In genomic region chr14:18586239-18587034, GRCm38 (mm10) we compare ENCODE assay signal across 12 mouse cellular contexts.
DNase-seq lines count a peak whose midpoint lies in the region; ATAC-seq and TF ChIP-seq lines count a peak whose summit lies in the region.
"Had no signal": no experiment of that assay in that cellular context is flagged by ENCODE, and none has a peak within 500 bp of the region (broad histone marks: within the 10 kb centered on the region; RNA-seq: fewer than 3 reads in every experiment).

No protein-coding gene starts in this region.

- no peak for DNase-seq in hindbrain, embryonic 11.5 days (ENCODE audit: low spot score)
- peak; percentile 85 for DNase-seq in brain, embryonic 14.5 days (ENCODE audit: low read depth)
- peak; percentile 53 for DNase-seq in cerebellum, adult 9-10 months
- DNase-seq in forelimb bud, embryonic 11.5 days (ENCODE audit: low read depth, low spot score) = peak; percentile 7
- DNase-seq in thymus, postnatal 36 days = no peak
- no peak for DNase-seq in urinary bladder, postnatal 14 days (ENCODE audit: low spot score)
- DNase-seq in spleen, postnatal 10 days (ENCODE audit: low spot score in 2 of 2) = no peak
- DNase-seq: embryo, embryonic 11 days had no signal

- TF ChIP-seq CTCF in brain, embryonic 14.5 days (IDR thresholded peaks at IDR 0.05; ENCODE audit: borderline replicate concordance, extremely low read depth, insufficient read depth, insufficient read length) = no peak

- H3K9ac ChIP-seq in hindbrain, embryonic 13.5 days = no peak overlapping the region
- no peak overlapping the region for H3K9ac ChIP-seq in hindbrain, embryonic 11.5 days (ENCODE audit: low read depth, low read length)
- H3K9ac ChIP-seq: lung, embryonic 15.5 days had no signal

- no peak overlapping the region for H3K4me3 ChIP-seq in hindbrain, embryonic 13.5 days
- H3K4me3 ChIP-seq in hindbrain, embryonic 11.5 days (ENCODE audit: low read depth, low read length) = no peak overlapping the region
- H3K4me3 ChIP-seq: lung, embryonic 15.5 days had no signal

- TF ChIP-seq POLR2A in brain, embryonic 14.5 days (IDR thresholded peaks at IDR 0.05; ENCODE audit: borderline replicate concordance, extremely low read depth, insufficient read depth, insufficient read length, poor library complexity, severe bottlenecking) = no peak

- H3K27ac ChIP-seq in hindbrain, embryonic 13.5 days = peak overlapping the region; percentile 30; the same call in 1 of the 2 replicates
- no peak overlapping the region for H3K27ac ChIP-seq in hindbrain, embryonic 11.5 days (ENCODE audit: low read depth, low read length)
- H3K27ac ChIP-seq: kidney, postnatal 0 days; lung, embryonic 15.5 days; stomach, postnatal 0 days had no signal

- H3K27me3 ChIP-seq in hindbrain, embryonic 13.5 days = 0 out of 2 replicates have a peak, but pooled peaks cover 3% of the 10 kb centered on the region
- no peaks in the 10 kb centered on the region for H3K27me3 ChIP-seq in hindbrain, embryonic 11.5 days (ENCODE audit: control insufficient read depth, insufficient read depth, low read length)
- H3K27me3 ChIP-seq: lung, embryonic 15.5 days had no signal

- H3K4me1 ChIP-seq in hindbrain, embryonic 13.5 days (replicated peaks) = no peaks in the 10 kb centered on the region
- H3K4me1 ChIP-seq in hindbrain, embryonic 11.5 days (replicated peaks; ENCODE audit: control insufficient read depth, insufficient read depth, low read length) = no peaks in the 10 kb centered on the region
- H3K4me1 ChIP-seq: lung, embryonic 15.5 days had no signal

- peak; percentile 49; the same call in 1 of the 2 replicates for ATAC-seq in hindbrain, embryonic 13.5 days (ENCODE audit: low FRiP score)
- ATAC-seq in hindbrain, embryonic 11.5 days (ENCODE audit: low FRiP score) = no peak

- no peaks in the 10 kb centered on the region for H3K36me3 ChIP-seq in hindbrain, embryonic 13.5 days
- no peaks in the 10 kb centered on the region for H3K36me3 ChIP-seq in hindbrain, embryonic 11.5 days (ENCODE audit: control insufficient read depth, insufficient read depth, low read length)
- H3K36me3 ChIP-seq: lung, embryonic 15.5 days had no signal

- H3K4me2 ChIP-seq in hindbrain, embryonic 13.5 days = no peak overlapping the region
- H3K4me2 ChIP-seq in hindbrain, embryonic 11.5 days (replicated peaks; ENCODE audit: low read depth, low read length) = no peak overlapping the region
- H3K4me2 ChIP-seq: lung, embryonic 15.5 days had no signal

- H3K9me3 ChIP-seq in hindbrain, embryonic 13.5 days = no peaks in the 10 kb centered on the region
- H3K9me3 ChIP-seq in hindbrain, embryonic 11.5 days (ENCODE audit: control insufficient read depth, low read length) = no peaks in the 10 kb centered on the region
- H3K9me3 ChIP-seq: lung, embryonic 15.5 days had no signal

- 77% methylated on average over 4 of the region's 4 CpGs for WGBS in hindbrain, embryonic 13.5 days
- 80% methylated on average over 4 of the region's 4 CpGs for WGBS in hindbrain, embryonic 11.5 days

Comparison
In these comparisons a context has a peak if more than half of its experiments do, and no peak if none do; other contexts are left out.
1. DNase-seq: peak in brain, embryonic 14.5 days (single experiment), cerebellum, adult 9-10 months (single experiment) and forelimb bud, embryonic 11.5 days (single experiment); none in hindbrain, embryonic 11.5 days (single experiment), thymus, postnatal 36 days (0 of 2), urinary bladder, postnatal 14 days (single experiment) and spleen, postnatal 10 days (0 of 2).